In genomic region chr2:38930269-38930668, GRCm38 (mm10) we compare ENCODE assay signal across 34 mouse cellular contexts. TPM values are rescaled to one million over a fixed set of nuclear protein-coding genes. Genes with fewer than 3 reads are reported as not detected.
"Had no signal": no experiment of that assay in that cellular context is flagged by ENCODE, and none has a peak within 500 bp of the region (broad histone marks: within the 10 kb centered on the region; RNA-seq: fewer than 3 reads in every experiment).

No protein-coding gene starts in this region.

- H3K4me2 ChIP-seq: heart, embryonic 11.5 days; heart, embryonic 12.5 days; heart, embryonic 13.5 days; heart, embryonic 15.5 days; hindbrain, embryonic 12.5 days; hindbrain, embryonic 13.5 days; hindbrain, embryonic 14.5 days; hindbrain, embryonic 15.5 days; kidney, embryonic 15.5 days had no signal

- H3K27ac ChIP-seq: heart, embryonic 10.5 days; heart, embryonic 13.5 days; heart, embryonic 15.5 days; hindbrain, embryonic 10.5 days; hindbrain, embryonic 12.5 days; hindbrain, embryonic 13.5 days; hindbrain, embryonic 14.5 days; hindbrain, embryonic 15.5 days; hindbrain, postnatal 0 days; kidney, embryonic 15.5 days; kidney, postnatal 0 days; layer of hippocampus, adult 2 months; left cerebral cortex, adult 2 months had no signal

- H3K4me3 ChIP-seq: heart, embryonic 10.5 days; heart, embryonic 12.5 days; heart, embryonic 13.5 days; heart, embryonic 15.5 days; hindbrain, embryonic 10.5 days; hindbrain, embryonic 12.5 days; hindbrain, embryonic 13.5 days; hindbrain, embryonic 15.5 days; kidney, embryonic 15.5 days; layer of hippocampus, adult 2 months; left cerebral cortex, adult 2 months had no signal

- H3K9me3 ChIP-seq: heart, embryonic 10.5 days; heart, embryonic 12.5 days; heart, embryonic 13.5 days; heart, embryonic 15.5 days; hindbrain, embryonic 10.5 days; hindbrain, embryonic 12.5 days; hindbrain, embryonic 13.5 days; hindbrain, embryonic 15.5 days; kidney, embryonic 15.5 days had no signal

- H3K36me3 ChIP-seq: heart, embryonic 10.5 days; heart, embryonic 12.5 days; heart, embryonic 13.5 days; heart, embryonic 15.5 days; hindbrain, embryonic 10.5 days; hindbrain, embryonic 12.5 days; hindbrain, embryonic 13.5 days; hindbrain, embryonic 15.5 days; kidney, embryonic 15.5 days had no signal

- ATAC-seq: hindbrain, embryonic 16.5 days; hindbrain, postnatal 0 days; inflammation-experienced regulatory T-cells, adult 6 months; intestine, postnatal 0 days had no signal

- DNase-seq: heart, postnatal 10 days; heart, postnatal 14 days; heart, postnatal 36 days; kidney, adult 11 months; kidney, adult 18-20 months; kidney, adult 2 months; kidney, adult 8-10 months; kidney, adult 9 months; kidney, postnatal 10 days; kidney, postnatal 14 days; kidney, postnatal 25 days; kidney, postnatal 36 days; kidney, postnatal 4 days; layer of hippocampus, adult 9-11 months; layer of hippocampus, postnatal 36 days had no signal

- H3K9ac ChIP-seq: heart, embryonic 12.5 days; heart, embryonic 13.5 days; heart, embryonic 15.5 days; hindbrain, embryonic 12.5 days; hindbrain, embryonic 13.5 days; hindbrain, embryonic 14.5 days; hindbrain, embryonic 15.5 days; kidney, embryonic 15.5 days had no signal

RNA-seq across cellular contexts. Expression of gene Olfml2a, which starts 1.5 kb away (rescaled TPM):
- total RNA-seq: hematopoietic stem cell, adult 5-6 weeks had no signal
